Mouse (Mus musculus) heart, adult 2 months (tissue): ENCODE data around the gene Gm9508. TPM values are rescaled to one million over a fixed set of nuclear protein-coding genes. Genes with fewer than 3 reads are reported as not detected.
"Not testable (repeated sequence)": the region's sequence is repeated elsewhere in the genome, so short reads cannot be mapped to it uniquely, and the experiment has no call there.

ENCODE experiments used
- DNase-seq, 2 experiments: peaks; one replicate each; pipeline ENCODE4 v3.0.0; 2021
- H3K27ac ChIP-seq: fragments of 200-600 bp; 2 replicates; pipeline ENCODE4 v1.8.1; 2022
- H3K27me3 ChIP-seq: fragments of 200-500 bp; 2 replicates; pipeline ENCODE4 v1.6.1; 2012; ENCODE audit warnings: mild to moderate bottlenecking, low read length, inconsistent platforms, mixed read lengths; ENCODE audit not compliant: control insufficient read depth, insufficient read depth
- H3K36me3 ChIP-seq: fragments of 200-500 bp; 2 replicates; pipeline ENCODE4 v1.6.1; 2012; ENCODE audit warnings: low read length, inconsistent platforms; ENCODE audit not compliant: control insufficient read depth, insufficient read depth
- H3K4me1 ChIP-seq: fragments of 200-500 bp; 2 replicates; pipeline ENCODE4 v1.6.1; 2011; ENCODE audit warnings: low read length; ENCODE audit not compliant: control insufficient read depth, insufficient read depth
- H3K4me3 ChIP-seq: fragments of 200-600 bp; 2 replicates; pipeline ENCODE4 v1.8.1; 2022
- H3K79me2 ChIP-seq: fragments of 200-500 bp; replicated peaks from 2 replicates; pipeline ENCODE4 v1.6.1; 2012; ENCODE audit warnings: mild to moderate bottlenecking, inconsistent platforms, low read length, moderate library complexity, mixed read lengths; ENCODE audit not compliant: control insufficient read depth, insufficient read depth
- H3K9ac ChIP-seq: fragments of 200-500 bp; 2 replicates; pipeline ENCODE4 v1.6.1; 2012; ENCODE audit warnings: low read depth, mild to moderate bottlenecking, control low read depth, inconsistent platforms, low read length, mixed read lengths
- CTCF ChIP-seq: fragments of 200-600 bp; IDR thresholded peaks from 2 replicates; pipeline ENCODE4 v1.8.1; 2022; ENCODE audit warnings: antibody characterized with exemption, mild to moderate bottlenecking, moderate library complexity
- EP300 ChIP-seq: fragments of 200-500 bp; IDR thresholded peaks from 2 replicates; pipeline ENCODE4 v1.6.1; 2011; ENCODE audit warnings: low read depth, low read length, control low read depth; ENCODE audit not compliant: insufficient read depth
- POLR2A ChIP-seq: fragments of 200-500 bp; IDR thresholded peaks from 2 replicates; pipeline ENCODE4 v1.6.1; 2011; ENCODE audit warnings: mild to moderate bottlenecking, low read depth, low read length, control low read depth; ENCODE audit not compliant: insufficient read depth
- WGBS: fragments of 180-500 bp; shearing (Covaris S2); methylation state at CpG from one replicate; pipeline ENCODE4 v1.1.7; 2018; 5-methylcytosine and 5-hydroxymethylcytosine counted together
- intact Hi-C: fragments of 180-260 bp; cut with DNase I; formaldehyde crosslinking; loops from one replicate; pipeline ENCODE4 v1.15.1; 2025
- long read RNA-seq: library from polyadenylated mRNA; stranded (forward); transcript quantifications from one replicate; pipeline ENCODE4 v2.0.0, GENCODE M21; 2021
- polyA plus RNA-seq: library from polyadenylated mRNA; depleted of rRNA; stranded (reverse); fragments of >200 nt; gene quantifications from 2 replicates; pipeline ENCODE4 v1.2.3, GENCODE M21; 2012; rRNA removed
- total RNA-seq, 2 experiments: library from RNA; stranded (reverse); gene quantifications; 2 replicates each; pipeline ENCODE4 v1.2.3; 2021

Gene Gm9508
- total RNA-seq (not detected), polyA plus RNA-seq (not detected in 2 replicates)
- long read RNA-seq: 0 reads

DNA sequence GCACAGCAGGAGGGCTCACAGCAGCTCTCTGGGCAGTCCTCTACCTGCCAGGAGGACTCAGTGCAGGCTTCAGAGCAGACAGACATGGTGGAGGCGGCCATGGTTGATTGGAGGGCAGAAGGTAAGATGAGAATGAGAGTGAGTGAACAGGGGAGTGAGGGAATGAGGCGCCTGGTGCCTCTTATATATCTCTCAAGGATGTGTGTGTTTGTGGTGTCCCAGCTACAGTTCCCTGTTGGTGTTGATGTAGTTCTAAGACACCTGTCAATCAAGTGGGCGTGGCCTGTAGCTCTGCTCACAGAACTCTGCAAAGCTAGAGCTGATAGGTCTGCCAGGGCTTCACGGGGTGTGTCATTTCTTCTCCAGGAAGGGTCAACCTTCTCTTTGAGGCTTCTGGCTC is at the start of gene Gm9508:
Gene Gm9508 (minus strand): TSS at position 101 of the 400 bp plus-strand sequence.
- intact Hi-C loops: no loop called here
- no peaks in the 10 kb centered on the region for H3K4me1 ChIP-seq
- no peaks in the 10 kb centered on the region for H3K27me3 ChIP-seq
- H3K4me3 ChIP-seq: no peak within 1 kb of the TSS
- no peaks in the 10 kb centered on the region for H3K36me3 ChIP-seq
- DNase-seq: no peak
- H3K27ac ChIP-seq: no peak within 1 kb of the TSS
- WGBS: 26% methylated on average over 4 of the region's 4 CpGs
- no peak within 1 kb of the TSS for H3K9ac ChIP-seq
- no peak for TF ChIP-seq POLR2A
- no peaks in the 10 kb centered on the region for H3K79me2 ChIP-seq

DNA sequence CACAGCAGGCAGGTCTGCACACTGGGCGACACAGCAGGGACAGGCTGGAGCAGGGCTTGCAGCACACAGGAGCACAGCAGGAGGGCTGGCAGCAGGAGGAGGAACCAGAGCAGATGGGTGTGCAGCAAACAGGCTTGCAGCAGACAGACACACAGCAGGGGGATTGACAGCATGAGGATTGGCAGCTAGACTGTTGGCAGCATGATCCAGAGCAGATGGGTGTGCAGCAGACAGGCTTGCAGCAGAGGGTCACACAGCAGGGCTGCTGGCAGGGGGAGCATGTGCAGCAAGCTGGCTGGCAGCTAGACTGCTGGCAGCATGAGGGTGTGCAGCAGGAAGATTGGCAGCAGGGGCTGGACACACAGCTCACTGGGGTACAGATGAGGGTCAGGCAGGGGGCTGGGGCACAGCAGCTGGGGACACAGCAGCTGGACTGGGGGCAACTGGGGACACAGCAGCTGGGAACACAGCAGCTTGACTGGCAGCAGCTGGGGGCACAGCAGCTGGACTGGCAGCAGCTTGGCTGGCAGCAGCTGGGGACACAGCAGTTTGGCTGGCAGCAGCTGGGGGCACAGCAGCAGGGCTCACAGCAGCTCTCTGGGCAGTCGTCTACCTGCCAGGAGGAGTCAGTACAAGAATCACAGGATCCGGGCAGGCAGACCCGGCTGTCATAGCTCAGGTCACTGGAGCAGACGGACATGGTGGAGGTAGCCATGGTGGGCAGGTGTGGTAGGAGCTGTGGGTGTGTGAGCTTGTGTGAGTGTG is 45.1 kb upstream of the Gm9508 start, which contains the start of gene Gm18596:
Gene Gm18596 (minus strand): TSS at position 715 of the 765 bp plus-strand sequence.
- H3K79me2 ChIP-seq, H3K9ac ChIP-seq, H3K27me3 ChIP-seq, intact Hi-C loops, DNase-seq, H3K36me3 ChIP-seq, H3K27ac ChIP-seq, H3K4me3 ChIP-seq, H3K4me1 ChIP-seq: not testable (repeated sequence)
- WGBS: 59% methylated on average over 5 of the region's 5 CpGs

DNA sequence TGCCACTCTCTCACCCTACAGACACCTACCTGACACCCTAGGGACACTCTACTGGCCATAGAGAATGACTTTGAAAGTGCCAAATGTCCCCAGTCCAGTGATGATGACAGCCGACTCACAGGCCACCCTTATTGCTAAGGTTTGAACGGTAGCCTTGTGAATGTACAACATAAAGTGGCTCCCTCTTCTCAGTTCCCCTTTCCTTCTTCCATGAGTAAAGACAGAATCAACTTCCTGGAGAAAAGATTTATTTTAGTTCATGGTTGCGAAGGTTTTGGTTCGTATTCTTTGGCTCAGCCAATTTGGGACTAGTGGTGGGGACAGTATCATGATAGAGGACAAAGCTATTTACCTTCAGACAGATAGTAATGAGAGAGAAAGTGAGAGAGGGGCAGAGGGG is 41.9 kb upstream of the Gm9508 start:
- no peak overlapping the region for H3K27ac ChIP-seq
- no peak for DNase-seq
- intact Hi-C loops: no loop called here
- H3K27me3 ChIP-seq: no peaks in the 10 kb centered on the region
- H3K9ac ChIP-seq: no peak overlapping the region
- no peaks in the 10 kb centered on the region for H3K79me2 ChIP-seq
- TF ChIP-seq CTCF: no peak
- TF ChIP-seq POLR2A: no peak
- no peak for TF ChIP-seq EP300
- H3K4me1 ChIP-seq: no peaks in the 10 kb centered on the region
- H3K36me3 ChIP-seq: no peaks in the 10 kb centered on the region
- WGBS: 83% methylated on average over 4 of the region's 4 CpGs
- H3K4me3 ChIP-seq: no peak overlapping the region

DNA sequence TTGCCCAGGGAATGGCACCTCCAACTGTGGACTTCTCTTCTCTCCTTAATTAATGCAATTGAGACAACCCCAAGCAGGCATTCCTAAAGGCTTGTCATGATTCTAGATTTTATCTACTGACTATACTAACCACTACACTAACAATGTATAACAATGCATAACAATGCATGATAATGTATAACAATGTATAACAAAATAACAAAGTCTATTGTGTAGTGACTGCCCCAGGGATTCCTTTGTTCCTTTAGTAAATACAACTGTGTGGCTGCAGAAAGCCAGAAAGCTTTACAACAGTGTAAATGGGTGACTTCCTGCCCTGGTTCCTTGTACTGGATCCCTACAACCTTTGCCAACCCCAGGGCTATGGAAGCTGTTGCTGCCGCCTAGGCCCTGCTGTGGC is 38.9 kb upstream of the Gm9508 start:
- no peak for TF ChIP-seq CTCF
- no peak for TF ChIP-seq POLR2A
- no peak for TF ChIP-seq EP300
- H3K27ac ChIP-seq: no peak overlapping the region
- WGBS: 97% methylated on average over 1 of the region's 1 CpGs
- no peaks in the 10 kb centered on the region for H3K27me3 ChIP-seq
- no peaks in the 10 kb centered on the region for H3K79me2 ChIP-seq
- no peaks in the 10 kb centered on the region for H3K36me3 ChIP-seq
- no peaks in the 10 kb centered on the region for H3K4me1 ChIP-seq
- H3K9ac ChIP-seq: no peak overlapping the region
- DNase-seq: no peak
- intact Hi-C loops: no loop called here
- no peak overlapping the region for H3K4me3 ChIP-seq

DNA sequence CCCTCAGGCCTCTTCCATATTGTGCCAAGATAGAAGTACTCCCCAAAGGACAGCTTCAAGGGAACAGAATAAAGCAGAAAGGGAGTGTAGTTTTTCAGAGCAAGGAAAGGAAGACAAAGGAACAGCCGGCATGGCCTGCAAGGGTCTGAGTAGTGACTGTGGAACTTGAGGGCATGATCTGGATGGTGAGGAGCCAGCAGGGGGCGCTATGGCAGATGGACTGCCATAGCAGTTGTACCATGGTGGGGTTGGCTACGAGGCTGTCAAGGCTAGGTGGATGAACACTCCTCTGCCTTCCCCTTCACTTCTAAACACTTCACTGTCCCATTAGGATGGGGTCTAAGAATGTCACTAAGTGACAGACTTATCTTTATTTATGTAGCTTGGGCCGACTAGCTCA is 32.2 kb upstream of the Gm9508 start:
- 49% methylated on average over 4 of the region's 4 CpGs for WGBS
- TF ChIP-seq POLR2A (no peak), CTCF (peak; percentile 53)
- H3K4me1 ChIP-seq: no peaks in the 10 kb centered on the region
- no peak overlapping the region for H3K4me3 ChIP-seq
- no peaks in the 10 kb centered on the region for H3K79me2 ChIP-seq
- no peak for DNase-seq
- no peaks in the 10 kb centered on the region for H3K36me3 ChIP-seq
- no peaks in the 10 kb centered on the region for H3K27me3 ChIP-seq
- intact Hi-C loops: loop anchor here (1.0 kb wide), 1 partner anchor 150 kb away; no protein-coding TSS in a partner anchor
- no peak overlapping the region for H3K9ac ChIP-seq
- no peak overlapping the region for H3K27ac ChIP-seq

DNA sequence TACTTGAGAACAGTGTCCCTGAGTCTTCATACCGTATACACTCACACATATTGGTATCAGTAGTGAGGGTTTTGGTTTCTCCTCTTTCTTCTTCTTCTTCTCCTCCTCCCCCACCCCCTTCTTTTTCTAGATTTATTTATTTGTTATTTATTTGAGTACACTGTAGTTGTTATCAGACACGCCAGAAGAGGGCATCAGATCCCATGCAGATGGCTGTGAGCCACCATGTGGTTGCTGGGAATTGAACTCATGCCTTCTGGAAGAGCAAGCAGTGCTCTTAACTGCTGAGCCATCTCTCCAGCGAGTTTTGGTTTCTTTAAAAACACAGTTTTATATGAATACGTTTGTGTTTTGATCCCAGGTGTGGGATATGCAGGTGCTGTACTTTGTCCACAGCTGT is 31.2 kb upstream of the Gm9508 start:
- H3K9ac ChIP-seq: no peak overlapping the region
- no peak overlapping the region for H3K4me3 ChIP-seq
- TF ChIP-seq EP300 (no peak), CTCF (peak; percentile 56)
- H3K79me2 ChIP-seq: no peaks in the 10 kb centered on the region
- H3K27ac ChIP-seq: no peak overlapping the region
- WGBS: 61% methylated on average over 4 of the region's 4 CpGs
- no peaks in the 10 kb centered on the region for H3K36me3 ChIP-seq
- intact Hi-C loops: no loop called here
- no peaks in the 10 kb centered on the region for H3K4me1 ChIP-seq
- H3K27me3 ChIP-seq: no peaks in the 10 kb centered on the region
- DNase-seq: no peak
